Mouse (Mus musculus): ENCODE results near the gene Tsc2. TPM values are rescaled to one million over a fixed set of nuclear protein-coding genes. Genes with fewer than 3 reads are reported as not detected.

Gene Tsc2
- total and polyA plus RNA-seq, 3 experiments = 9.1 to 69.8 (median 35.2) TPM

DNA sequence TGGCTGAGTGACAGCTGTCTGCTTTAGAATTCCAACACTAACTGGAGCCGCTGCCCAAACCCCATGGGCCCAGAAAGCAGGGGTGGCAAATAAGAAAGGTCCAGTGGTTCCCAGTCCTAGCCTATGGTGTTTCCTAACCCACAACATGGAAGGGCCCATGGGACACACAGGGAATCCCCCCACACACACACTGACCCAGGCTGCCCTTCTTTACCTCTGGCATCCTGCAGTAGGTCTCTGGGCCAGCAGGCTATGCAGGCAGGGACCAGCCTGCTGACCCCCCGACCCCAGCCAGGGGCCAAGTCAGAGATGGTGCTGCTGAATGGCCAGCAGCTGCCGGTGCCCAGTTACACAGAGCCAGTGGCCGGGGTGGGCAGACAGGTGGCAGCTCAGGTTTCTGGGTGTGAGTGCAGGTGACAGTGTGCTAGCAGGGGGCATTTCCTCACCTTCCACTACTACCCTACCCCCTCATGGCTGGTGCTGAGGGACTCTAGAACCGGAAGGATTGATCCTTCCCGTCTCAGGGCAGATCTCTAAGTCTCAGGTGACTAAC is 10.4 kb upstream of the Tsc2 start:
- H3K36me3 ChIP-seq (replicated peaks in 1 of 2; ENCODE audit: control insufficient read depth in 1 of 2, insufficient read depth in 1 of 2, low read length in 1 of 2) = peaks cover 0 to 27% of the 10 kb centered on the region in 2 experiments
- H3K27ac ChIP-seq (ENCODE audit: insufficient read depth, low read depth) = no peak overlapping the region
- H3K4me1 ChIP-seq (ENCODE audit: control insufficient read depth in 1 of 2, insufficient read depth in 2 of 2) = peaks cover 8 to 40% of the 10 kb centered on the region in 2 experiments
- H3K27me3 ChIP-seq (replicated peaks) = peaks cover 3% of the 10 kb centered on the region
- no peaks in the 10 kb centered on the region for H3K79me2 ChIP-seq (replicated peaks; ENCODE audit: control insufficient read depth, extremely low read depth, insufficient read depth, poor library complexity, severe bottlenecking)
- no peak for DNase-seq (ENCODE audit: extremely low read depth)
- no peak overlapping the region for H3K4me3 ChIP-seq (replicated peaks in 1 of 3; ENCODE audit: low read depth in 2 of 3, low read length in 2 of 3, poor library complexity in 1 of 3)
- no peak overlapping the region for H3K4me2 ChIP-seq (ENCODE audit: insufficient read depth, low read depth, poor library complexity, severe bottlenecking)
- dilution Hi-C loops (cut with MboI; ENCODE audit: extremely low pct_ligation_motif_present, extremely low pct_unique_long_range_greater_than_20kb, low sequenced_read_pairs) = no loop called here
- no peaks in the 10 kb centered on the region for H3K9me3 ChIP-seq (replicated peaks; ENCODE audit: low read length)
- no peak for TF ChIP-seq UBTF (IDR thresholded peaks at IDR 0.05; ENCODE audit: low read depth, low read length)
- TF ChIP-seq SIN3A (IDR thresholded peaks at IDR 0.05; ENCODE audit: low read length) = no peak
- TF ChIP-seq ZNF384 (IDR thresholded peaks at IDR 0.05; ENCODE audit: low read depth, low read length) = no peak
- TF ChIP-seq POLR2A (IDR thresholded peaks at IDR 0.05; ENCODE audit: low read depth, low read length) = no peak
- no peak for TF ChIP-seq NRF1 (IDR thresholded peaks at IDR 0.05; ENCODE audit: low read depth, low read length)
- no peak for TF ChIP-seq RAD21 (IDR thresholded peaks at IDR 0.05; ENCODE audit: low read depth, low read length)
- no peak for TF ChIP-seq MAZ (IDR thresholded peaks at IDR 0.05; ENCODE audit: low read depth, low read length)
- no peak for TF ChIP-seq EP300 (IDR thresholded peaks at IDR 0.05; ENCODE audit: low read length)
- no peak for TF ChIP-seq BHLHE40 (IDR thresholded peaks at IDR 0.05; ENCODE audit: low read depth, low read length)
- no peak for TF ChIP-seq PAX5 (IDR thresholded peaks at IDR 0.05; ENCODE audit: low read length)
- TF ChIP-seq IRF4 (IDR thresholded peaks at IDR 0.05; ENCODE audit: low read depth, low read length) = no peak
- TF ChIP-seq JUN (IDR thresholded peaks at IDR 0.05; ENCODE audit: insufficient read depth, low read depth, low read length) = no peak
- TF ChIP-seq TCF12 (IDR thresholded peaks at IDR 0.05; ENCODE audit: low read depth, low read length) = no peak
- H3K9ac ChIP-seq (ENCODE audit: insufficient read depth, low read depth) = no peak overlapping the region
- in situ Hi-C loops (cut with MboI; ENCODE audit: low pct_ligation_motif_present, low pct_unique_long_range_greater_than_20kb, low sequenced_read_pairs) = loop anchor here (5.0 kb wide), 1 partner anchor 96 kb away; the partner anchor contains the start of gene Pkd1

DNA sequence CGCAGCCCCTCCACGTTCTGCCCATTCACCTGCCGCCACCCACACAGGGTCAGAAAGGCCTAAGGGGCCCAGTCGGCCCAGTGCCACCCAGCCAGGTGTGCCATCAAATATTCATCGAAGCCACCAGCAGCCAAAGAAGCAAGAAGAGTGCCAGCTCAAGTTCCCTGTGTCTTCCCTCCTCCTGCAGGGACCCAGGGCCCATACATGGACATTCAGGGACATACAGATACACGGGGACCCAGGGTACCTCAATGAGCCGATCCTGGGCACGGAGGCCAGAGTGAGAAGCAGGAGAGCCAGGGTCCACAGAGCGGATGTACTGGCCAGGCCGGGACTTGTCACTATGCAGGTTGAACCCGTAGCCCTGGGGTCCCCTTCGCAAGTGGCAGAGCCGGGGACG is 9.5 kb upstream of the Tsc2 start:
- TF ChIP-seq HCFC1 (IDR thresholded peaks at IDR 0.05; ENCODE audit: low read depth, low read length) (no peak), NELFE (IDR thresholded peaks at IDR 0.05; ENCODE audit: low read depth, low read length) (no peak), MEF2A (IDR thresholded peaks at IDR 0.05; ENCODE audit: borderline replicate concordance, low read depth, low read length) (no peak), IRF4 (IDR thresholded peaks at IDR 0.05; ENCODE audit: low read depth, low read length) (no peak)
- no peaks in the 10 kb centered on the region for H3K9me3 ChIP-seq (replicated peaks; ENCODE audit: low read length)
- no peak overlapping the region for H3K4me2 ChIP-seq (ENCODE audit: insufficient read depth, low read depth, poor library complexity, severe bottlenecking)
- no peak overlapping the region for H3K4me3 ChIP-seq (replicated peaks in 1 of 3; ENCODE audit: low read depth in 2 of 3, low read length in 2 of 3, poor library complexity in 1 of 3)
- no peaks in the 10 kb centered on the region for H3K27me3 ChIP-seq (replicated peaks)
- dilution Hi-C loops (cut with MboI; ENCODE audit: extremely low pct_ligation_motif_present, extremely low pct_unique_long_range_greater_than_20kb, low sequenced_read_pairs) (no loop called here), in situ Hi-C loops (cut with MboI; ENCODE audit: low pct_ligation_motif_present, low pct_unique_long_range_greater_than_20kb, low sequenced_read_pairs) (loop anchor here (5.0 kb wide), 1 partner anchor 95 kb away; the partner anchor contains the start of gene Pkd1)
- no peak for DNase-seq (ENCODE audit: extremely low read depth)
- H3K79me2 ChIP-seq (replicated peaks; ENCODE audit: control insufficient read depth, extremely low read depth, insufficient read depth, poor library complexity, severe bottlenecking) = no peaks in the 10 kb centered on the region
- no peak overlapping the region for H3K27ac ChIP-seq (ENCODE audit: insufficient read depth, low read depth)
- H3K4me1 ChIP-seq (ENCODE audit: control insufficient read depth in 1 of 2, insufficient read depth in 2 of 2) = peaks cover 8 to 44% of the 10 kb centered on the region in 2 experiments
- H3K9ac ChIP-seq (ENCODE audit: insufficient read depth, low read depth) = no peak overlapping the region
- H3K36me3 ChIP-seq (replicated peaks in 1 of 2; ENCODE audit: control insufficient read depth in 1 of 2, insufficient read depth in 1 of 2, low read length in 1 of 2) = peaks cover 0 to 34% of the 10 kb centered on the region in 2 experiments
